Mouse (Mus musculus): ENCODE measurements around the gene Ndufa3. TPM values are rescaled to one million over a fixed set of nuclear protein-coding genes. Genes with fewer than 3 reads are reported as not detected.

The Ndufa3 gene
- total and polyA plus RNA-seq, 2 experiments from 2014 or later = 258 to 464 TPM

DNA sequence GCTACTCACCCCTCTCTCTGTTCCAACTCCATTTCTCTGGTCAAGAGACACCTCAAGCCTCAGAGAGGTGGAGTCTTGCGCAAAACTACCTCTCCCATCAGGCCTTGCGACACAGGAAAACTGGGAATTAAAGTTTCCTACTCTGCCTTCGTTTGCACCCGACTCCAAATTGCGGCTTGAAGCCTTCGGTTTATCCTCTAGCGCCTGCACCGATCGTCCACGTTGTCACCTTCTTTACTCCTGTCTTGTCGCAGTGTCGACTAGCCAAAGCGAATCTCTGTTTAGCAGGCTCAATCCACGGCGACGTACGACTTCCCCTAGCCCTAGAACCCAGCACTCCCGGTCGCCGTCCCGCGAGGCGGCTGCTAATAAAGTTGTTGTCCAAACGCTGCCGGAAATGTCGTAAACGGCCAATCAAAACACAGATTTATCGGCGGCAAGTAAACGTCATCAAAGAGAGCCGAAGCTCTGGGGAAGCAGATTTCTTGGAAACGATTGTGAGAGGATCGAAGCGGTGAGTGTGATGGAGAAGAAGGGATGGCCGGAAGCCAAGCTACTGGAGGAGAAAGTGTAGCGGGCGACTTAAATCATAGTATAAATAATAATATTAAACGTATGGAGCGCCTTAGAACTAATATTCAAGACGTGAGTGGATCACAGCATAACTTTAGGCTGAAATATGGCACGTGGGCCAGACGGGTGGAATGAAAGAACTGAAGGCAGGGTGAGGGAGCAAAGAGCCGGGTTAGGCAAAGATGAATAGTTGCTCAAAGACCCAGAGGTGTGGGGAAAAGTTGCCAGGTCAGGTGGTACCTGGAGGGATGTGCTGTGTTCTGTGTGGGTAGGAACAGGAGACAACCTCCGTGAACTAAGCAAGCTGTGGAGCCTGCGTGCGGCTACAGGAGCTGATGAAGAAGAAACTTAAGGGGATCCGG lies 12.6 kb downstream of the Ndufa3 start, which contains the start of the genes Tfpt and Prpf31:
Gene Tfpt, minus strand, starts transcription at position 387 of the 935 bp plus-strand sequence.
Gene Prpf31, plus strand, starts transcription at position 443 of the 935 bp plus-strand sequence.
- Histone ChIP-seq H3K27ac (ENCODE audit: low read depth, low read length) (peak within 1 kb of the TSS; percentile 86), H3K9me3 (ENCODE audit: low read length) (no peaks in the 10 kb centered on the region), H3K36me3 (ENCODE audit: insufficient read depth) (peaks cover 22% of the 10 kb centered on the region), H3K4me1 (ENCODE audit: insufficient read depth) (peaks cover 10% of the 10 kb centered on the region; the same call in 1 of the 2 replicates), H3K27me3 (ENCODE audit: insufficient read depth, low read length) (no peaks in the 10 kb centered on the region), H3K9ac (peak within 1 kb of the TSS; percentile 65), H3K4me2 (ENCODE audit: low read depth) (peak within 1 kb of the TSS; percentile 92), H3K4me3 (ENCODE audit: low read depth, low read length) (peak within 1 kb of the TSS; percentile 65)
- peak; percentile 96 for DNase-seq
- TF ChIP-seq CTCF (IDR thresholded peaks at IDR 0.05; ENCODE audit: low read depth) = no peak
- ATAC-seq = peak; percentile 93
- 1% methylated on average over 47 of the region's 47 CpGs for WGBS

DNA sequence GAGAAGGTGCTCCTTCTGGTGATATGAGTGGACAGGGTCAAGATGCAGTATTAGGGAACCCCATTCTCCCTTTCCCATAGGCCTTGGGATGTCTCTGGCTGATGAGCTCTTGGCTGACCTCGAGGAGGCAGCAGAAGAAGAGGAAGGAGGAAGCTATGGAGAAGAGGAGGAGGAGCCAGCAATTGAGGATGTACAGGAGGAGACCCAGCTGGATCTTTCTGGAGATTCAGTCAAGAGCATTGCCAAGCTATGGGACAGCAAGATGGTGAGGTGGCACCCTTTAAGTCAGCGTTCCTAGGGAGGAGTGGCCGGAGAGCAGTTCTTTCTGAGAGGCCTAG lies 13.3 kb downstream of the Ndufa3 start:
- ATAC-seq = no peak
- WGBS = 66% methylated on average over 3 of the region's 3 CpGs

DNA sequence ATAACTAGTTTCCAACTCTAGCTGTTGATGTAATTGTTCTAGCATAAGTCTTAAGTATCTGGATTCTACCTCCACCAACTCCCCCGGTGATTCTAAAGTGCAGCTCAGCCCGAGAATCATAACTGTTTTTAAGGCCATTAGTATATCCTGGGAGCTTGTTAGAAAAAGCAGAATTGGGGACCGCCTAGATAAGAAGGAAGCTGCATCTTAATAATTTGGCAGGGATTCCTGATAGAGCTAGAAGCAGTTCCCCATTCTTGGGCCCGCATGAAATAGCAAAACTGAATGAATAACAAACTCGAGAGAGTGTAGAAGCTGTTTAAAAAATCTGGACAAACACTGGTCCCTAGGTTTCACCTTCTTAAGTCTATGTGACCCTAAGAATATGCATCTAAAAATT lies 26.2 kb downstream of the Ndufa3 start:
- no peaks in the 10 kb centered on the region for H3K27me3 ChIP-seq (ENCODE audit: insufficient read depth, low read length)
- no peak for DNase-seq

More for the DNA sequence above, 13.3 kb downstream of the Ndufa3 start:
- no peak for DNase-seq
- H3K9ac ChIP-seq = peak overlapping the region; percentile 65
- no peaks in the 10 kb centered on the region for H3K27me3 ChIP-seq (ENCODE audit: insufficient read depth, low read length)
- H3K27ac ChIP-seq (ENCODE audit: low read depth, low read length) = no peak overlapping the region
- H3K4me3 ChIP-seq (ENCODE audit: low read depth, low read length) = peak overlapping the region; percentile 65
- H3K4me2 ChIP-seq (ENCODE audit: low read depth) = peak overlapping the region; percentile 92
- peaks cover 22% of the 10 kb centered on the region for H3K36me3 ChIP-seq (ENCODE audit: insufficient read depth)
- H3K9me3 ChIP-seq (ENCODE audit: low read length) = no peaks in the 10 kb centered on the region
- peaks cover 10% of the 10 kb centered on the region; the same call in 1 of the 2 replicates for H3K4me1 ChIP-seq (ENCODE audit: insufficient read depth)
- no peak for TF ChIP-seq CTCF (IDR thresholded peaks at IDR 0.05; ENCODE audit: low read depth)

DNA sequence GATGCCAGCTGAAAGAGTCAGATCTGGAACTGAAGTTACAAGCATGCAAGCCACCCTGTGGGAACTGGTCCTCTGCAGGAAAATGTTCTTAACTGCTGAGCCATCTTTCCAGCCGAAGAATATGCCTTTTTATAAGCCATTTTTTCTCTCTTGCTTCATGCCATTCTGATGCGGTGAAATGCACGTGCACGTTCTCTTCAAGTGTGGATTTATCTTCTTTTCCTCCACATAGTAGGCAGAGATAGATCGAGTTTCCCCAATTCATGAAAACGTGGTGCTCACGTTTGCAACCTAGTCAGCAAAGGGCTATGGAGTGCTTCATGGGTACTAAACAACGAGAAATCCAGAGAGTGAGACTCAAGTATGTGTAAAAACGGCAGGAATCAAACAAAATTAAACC lies 26.7 kb downstream of the Ndufa3 start:
- ATAC-seq (no peak), DNase-seq (no peak)
- TF ChIP-seq CTCF (IDR thresholded peaks at IDR 0.05; ENCODE audit: low read depth) = no peak
- WGBS = 21% methylated on average over 9 of the region's 9 CpGs
- Histone ChIP-seq H3K4me3 (ENCODE audit: low read depth, low read length) (peak overlapping the region; percentile 92), H3K27me3 (ENCODE audit: insufficient read depth, low read length) (no peaks in the 10 kb centered on the region), H3K9me3 (ENCODE audit: low read length) (no peaks in the 10 kb centered on the region), H3K4me2 (ENCODE audit: low read depth) (peak overlapping the region; percentile 53), H3K4me1 (ENCODE audit: insufficient read depth) (peaks cover 19% of the 10 kb centered on the region), H3K36me3 (ENCODE audit: insufficient read depth) (peaks cover 24% of the 10 kb centered on the region), H3K9ac (peak overlapping the region; percentile 36; the same call in 1 of the 2 replicates), H3K27ac (ENCODE audit: low read depth, low read length) (no peak overlapping the region)

More for the DNA sequence above, 26.2 kb downstream of the Ndufa3 start:
- no peak for TF ChIP-seq CTCF (IDR thresholded peaks at IDR 0.05; ENCODE audit: low read depth)
- 72% methylated on average over 5 of the region's 5 CpGs for WGBS
- Histone ChIP-seq H3K9me3 (ENCODE audit: low read length) (no peaks in the 10 kb centered on the region), H3K36me3 (ENCODE audit: insufficient read depth) (peaks cover 26% of the 10 kb centered on the region), H3K4me3 (ENCODE audit: low read depth, low read length) (no peak overlapping the region), H3K4me1 (ENCODE audit: insufficient read depth) (peaks cover 18% of the 10 kb centered on the region), H3K27ac (ENCODE audit: low read depth, low read length) (no peak overlapping the region), H3K9ac (no peak overlapping the region), H3K4me2 (ENCODE audit: low read depth) (no peak overlapping the region)
- ATAC-seq = no peak

DNA sequence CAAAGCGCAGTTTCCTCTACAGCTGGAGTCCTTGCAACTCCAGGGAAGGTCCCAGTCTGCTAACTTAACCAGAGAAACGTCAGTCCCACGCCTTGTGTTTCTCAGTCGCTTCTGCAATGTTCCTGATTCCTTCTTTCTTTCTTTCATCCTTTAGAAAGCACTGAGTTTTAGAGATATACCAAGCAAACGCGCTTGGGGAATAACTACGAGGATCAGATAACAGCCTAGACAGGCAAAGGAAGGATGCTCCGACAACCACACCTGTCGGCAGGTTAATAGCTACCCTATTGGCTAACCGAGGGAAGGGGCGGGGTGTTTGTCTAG lies 27.1 kb downstream of the Ndufa3 start:
- ATAC-seq = no peak
- no peaks in the 10 kb centered on the region for H3K9me3 ChIP-seq (ENCODE audit: low read length)
- no peak for TF ChIP-seq CTCF (IDR thresholded peaks at IDR 0.05; ENCODE audit: low read depth)
- no peaks in the 10 kb centered on the region for H3K27me3 ChIP-seq (ENCODE audit: insufficient read depth, low read length)
- peak overlapping the region; percentile 53 for H3K4me2 ChIP-seq (ENCODE audit: low read depth)
- peaks cover 19% of the 10 kb centered on the region for H3K36me3 ChIP-seq (ENCODE audit: insufficient read depth)
- peaks cover 21% of the 10 kb centered on the region for H3K4me1 ChIP-seq (ENCODE audit: insufficient read depth)
- DNase-seq = no peak
- WGBS = under 1% methylated on average over 11 of the region's 11 CpGs
- H3K9ac ChIP-seq = peak overlapping the region; percentile 36; the same call in 1 of the 2 replicates
- H3K27ac ChIP-seq (ENCODE audit: low read depth, low read length) = 0 out of 2 replicates have a peak overlapping the region, but pooled peaks have one; percentile 23
- peak overlapping the region; percentile 92 for H3K4me3 ChIP-seq (ENCODE audit: low read depth, low read length)

DNA sequence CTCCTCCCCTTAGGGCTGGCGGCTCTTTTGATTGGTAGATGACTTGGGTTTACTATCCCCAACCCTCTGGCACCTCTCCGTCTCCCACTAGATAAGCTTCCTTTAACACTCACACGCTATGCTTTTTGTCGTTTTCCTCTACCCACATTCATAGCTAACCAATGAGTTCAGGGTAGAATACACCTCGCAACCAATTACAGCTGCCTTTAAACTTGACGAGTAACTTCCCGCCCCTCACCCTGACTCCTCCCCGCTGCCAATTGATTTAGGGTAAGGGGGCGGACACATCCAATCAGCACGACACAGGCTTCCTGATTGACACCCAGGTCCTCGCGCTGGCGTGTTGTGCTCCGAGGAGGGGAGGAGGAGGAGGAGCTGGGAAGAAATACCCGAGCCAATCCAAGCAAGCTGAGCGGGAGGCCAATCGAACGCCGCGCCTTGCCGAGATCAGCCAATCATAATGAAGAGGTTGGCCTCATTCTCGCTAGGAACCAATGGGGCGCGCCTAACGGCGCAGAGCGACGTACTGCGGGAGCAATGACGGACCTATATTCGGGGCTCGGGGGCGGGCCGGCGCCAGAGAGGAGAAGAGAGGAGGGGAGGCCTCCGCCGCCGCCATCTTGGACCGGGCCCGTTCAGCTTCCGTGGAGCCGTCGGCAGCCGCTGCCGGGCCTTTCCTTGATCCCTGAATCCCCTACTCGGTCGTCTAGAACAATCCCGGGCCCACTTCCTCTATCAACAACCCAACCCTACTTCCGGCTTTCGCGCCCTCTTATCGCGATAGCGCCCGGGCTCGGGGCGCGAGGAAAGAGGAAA lies 27.7 kb downstream of the Ndufa3 start, which contains the start of gene Cnot3:
Gene Cnot3, plus strand, starts transcription at position 597 of the 816 bp plus-strand sequence.
- peaks cover 13% of the 10 kb centered on the region for H3K36me3 ChIP-seq (ENCODE audit: insufficient read depth)
- H3K9me3 ChIP-seq (ENCODE audit: low read length) = no peaks in the 10 kb centered on the region
- DNase-seq (peak; percentile 100), ATAC-seq (peak; percentile 96)
- WGBS = 2% methylated on average over 57 of the region's 58 CpGs
- TF ChIP-seq CTCF (IDR thresholded peaks at IDR 0.05; ENCODE audit: low read depth) = no peak
- H3K4me3 ChIP-seq (ENCODE audit: low read depth, low read length) = peak within 1 kb of the TSS; percentile 92
- H3K4me2 ChIP-seq (ENCODE audit: low read depth) = peak within 1 kb of the TSS; percentile 74
- H3K27ac ChIP-seq (ENCODE audit: low read depth, low read length) = peak within 1 kb of the TSS; percentile 97
- peak within 1 kb of the TSS; percentile 94 for H3K9ac ChIP-seq
- H3K4me1 ChIP-seq (ENCODE audit: insufficient read depth) = peaks cover 21% of the 10 kb centered on the region
- no peaks in the 10 kb centered on the region for H3K27me3 ChIP-seq (ENCODE audit: insufficient read depth, low read length)
